Mouse (Mus musculus): ENCODE data around the gene Mcur1. TPM values are rescaled to one million over a fixed set of nuclear protein-coding genes. Genes with fewer than 3 reads are reported as not detected.

Gene Mcur1
- polyA plus RNA-seq, 1 experiment from 2014 or later = 13.9 TPM

DNA sequence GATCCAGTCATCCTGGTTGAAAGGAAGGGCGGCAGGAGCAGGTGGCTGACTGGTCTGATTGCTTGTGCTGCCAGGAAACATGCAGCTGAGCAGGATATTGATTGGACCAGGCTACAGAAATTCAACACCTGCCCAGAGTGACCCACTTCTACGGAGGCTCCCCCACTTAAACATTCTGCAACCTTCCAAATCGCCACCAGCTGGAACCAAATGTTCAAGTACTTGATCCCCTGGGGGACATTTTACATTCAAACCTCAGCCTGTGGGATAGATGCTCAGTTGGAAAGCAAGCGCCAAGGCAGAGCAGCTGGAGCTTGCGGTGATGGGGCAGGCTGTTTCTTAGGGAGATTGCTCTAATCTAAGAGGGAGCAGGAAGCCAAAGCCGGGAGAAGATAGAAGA is 43.1 kb downstream of the Mcur1 start:
- no peak overlapping the region for H3K27ac ChIP-seq (replicated peaks; ENCODE audit: low read depth, low read length)
- no peak overlapping the region for H3K9ac ChIP-seq (ENCODE audit: low read length)
- no peaks in the 10 kb centered on the region for H3K27me3 ChIP-seq (ENCODE audit: control insufficient read depth, insufficient read depth, low read length)
- H3K36me3 ChIP-seq (ENCODE audit: control insufficient read depth, insufficient read depth, low read length) = no peaks in the 10 kb centered on the region
- no peak for DNase-seq (ENCODE audit: low spot score)
- WGBS = 53% methylated on average over 6 of the region's 6 CpGs
- no peak overlapping the region for H3K4me3 ChIP-seq (ENCODE audit: low read depth, low read length)
- H3K4me2 ChIP-seq (ENCODE audit: low read depth, severe bottlenecking) = no peak overlapping the region
- ATAC-seq (ENCODE audit: insufficient number of reproducible peaks, low FRiP score, low TSS enrichment, low read depth) = no peak
- no peaks in the 10 kb centered on the region for H3K9me3 ChIP-seq (ENCODE audit: control insufficient read depth, low read length)
- no peaks in the 10 kb centered on the region for H3K4me1 ChIP-seq (ENCODE audit: control insufficient read depth, insufficient read depth, low read length)

DNA sequence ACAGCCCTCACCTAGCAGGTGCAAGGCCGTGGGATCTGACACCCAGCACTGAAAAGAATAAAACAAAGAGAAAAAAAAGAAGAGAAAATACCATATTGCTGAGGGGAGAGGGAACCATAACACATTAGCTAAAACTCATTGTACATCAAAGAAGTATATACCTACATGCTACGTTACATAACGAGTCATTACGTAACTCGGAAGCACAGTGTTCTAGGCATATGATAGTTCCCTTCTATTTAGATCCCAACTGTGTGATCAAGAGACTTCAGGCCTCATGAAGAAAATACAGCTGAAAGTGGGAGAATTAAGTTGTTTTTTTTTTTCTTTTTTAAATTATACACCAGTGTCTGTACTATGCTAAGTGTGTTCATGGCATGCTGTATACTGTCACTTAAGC is 43.9 kb downstream of the Mcur1 start:
- Histone ChIP-seq H3K4me2 (ENCODE audit: low read depth, severe bottlenecking) (no peak overlapping the region), H3K27ac (replicated peaks; ENCODE audit: low read depth, low read length) (no peak overlapping the region), H3K9me3 (ENCODE audit: control insufficient read depth, low read length) (no peaks in the 10 kb centered on the region), H3K27me3 (ENCODE audit: control insufficient read depth, insufficient read depth, low read length) (no peaks in the 10 kb centered on the region), H3K36me3 (ENCODE audit: control insufficient read depth, insufficient read depth, low read length) (no peaks in the 10 kb centered on the region), H3K9ac (ENCODE audit: low read length) (no peak overlapping the region), H3K4me3 (ENCODE audit: low read depth, low read length) (no peak overlapping the region), H3K4me1 (ENCODE audit: control insufficient read depth, insufficient read depth, low read length) (no peaks in the 10 kb centered on the region)
- ATAC-seq (ENCODE audit: insufficient number of reproducible peaks, low FRiP score, low TSS enrichment, low read depth) (no peak), DNase-seq (ENCODE audit: low spot score) (no peak)
- 92% methylated on average over 5 of the region's 5 CpGs for WGBS

DNA sequence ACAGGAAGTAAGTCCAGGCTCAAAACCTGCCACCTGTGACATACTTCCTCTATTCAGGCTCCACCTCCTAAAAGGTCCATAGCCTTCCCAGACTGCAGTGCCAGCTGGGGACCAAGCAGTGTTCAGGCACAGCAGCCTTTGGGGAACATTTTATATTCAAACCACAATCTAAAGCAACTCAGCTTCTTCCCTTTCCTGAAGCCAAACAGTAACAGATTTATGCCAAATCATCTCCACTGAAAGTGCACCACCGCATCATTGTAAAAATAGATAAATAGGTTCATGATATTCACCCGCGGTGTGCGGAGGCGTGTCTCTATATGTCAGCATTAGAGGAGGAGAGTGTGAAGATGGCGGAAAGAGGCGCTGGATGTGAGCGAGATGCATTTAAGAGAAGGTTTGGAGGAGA is 45.0 kb downstream of the Mcur1 start:
- 71% methylated on average over 8 of the region's 8 CpGs for WGBS
- Histone ChIP-seq H3K9me3 (ENCODE audit: control insufficient read depth, low read length) (no peaks in the 10 kb centered on the region), H3K4me1 (ENCODE audit: control insufficient read depth, insufficient read depth, low read length) (no peaks in the 10 kb centered on the region), H3K4me3 (ENCODE audit: low read depth, low read length) (no peak overlapping the region), H3K4me2 (ENCODE audit: low read depth, severe bottlenecking) (no peak overlapping the region), H3K27me3 (ENCODE audit: control insufficient read depth, insufficient read depth, low read length) (no peaks in the 10 kb centered on the region), H3K9ac (ENCODE audit: low read length) (no peak overlapping the region), H3K36me3 (ENCODE audit: control insufficient read depth, insufficient read depth, low read length) (no peaks in the 10 kb centered on the region), H3K27ac (replicated peaks; ENCODE audit: low read depth, low read length) (no peak overlapping the region)
- ATAC-seq (ENCODE audit: insufficient number of reproducible peaks, low FRiP score, low TSS enrichment, low read depth) (no peak), DNase-seq (ENCODE audit: low spot score) (no peak)

DNA sequence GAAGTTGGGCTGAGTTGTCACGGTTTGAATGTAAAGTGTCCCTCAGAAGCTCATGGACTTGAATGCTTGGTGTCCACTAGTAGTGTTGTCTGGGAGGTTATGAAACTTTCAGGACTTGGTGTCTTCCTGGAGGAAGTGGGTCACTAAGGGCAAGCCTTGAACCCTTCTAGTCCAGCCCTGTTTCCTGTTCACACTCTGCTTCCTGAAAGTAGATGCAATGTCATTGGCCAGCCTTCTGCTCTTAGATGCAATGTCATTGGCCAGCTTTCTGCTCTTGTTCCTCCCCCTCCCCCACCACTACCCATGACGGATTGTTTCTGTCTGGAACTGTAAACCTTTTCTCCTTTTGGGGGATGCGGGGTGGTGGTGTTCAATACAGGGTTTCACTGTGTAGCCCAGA is 47.3 kb downstream of the Mcur1 start:
- no peak for ATAC-seq (ENCODE audit: insufficient number of reproducible peaks, low FRiP score, low TSS enrichment, low read depth)
- Histone ChIP-seq H3K27ac (replicated peaks; ENCODE audit: low read depth, low read length) (no peak overlapping the region), H3K4me2 (ENCODE audit: low read depth, severe bottlenecking) (no peak overlapping the region), H3K9ac (ENCODE audit: low read length) (no peak overlapping the region), H3K9me3 (ENCODE audit: control insufficient read depth, low read length) (no peaks in the 10 kb centered on the region), H3K36me3 (ENCODE audit: control insufficient read depth, insufficient read depth, low read length) (no peaks in the 10 kb centered on the region), H3K4me3 (ENCODE audit: low read depth, low read length) (no peak overlapping the region), H3K27me3 (ENCODE audit: control insufficient read depth, insufficient read depth, low read length) (no peaks in the 10 kb centered on the region), H3K4me1 (ENCODE audit: control insufficient read depth, insufficient read depth, low read length) (no peaks in the 10 kb centered on the region)
- 76% methylated on average over 3 of the region's 3 CpGs for WGBS
- no peak for DNase-seq (ENCODE audit: low spot score)

DNA sequence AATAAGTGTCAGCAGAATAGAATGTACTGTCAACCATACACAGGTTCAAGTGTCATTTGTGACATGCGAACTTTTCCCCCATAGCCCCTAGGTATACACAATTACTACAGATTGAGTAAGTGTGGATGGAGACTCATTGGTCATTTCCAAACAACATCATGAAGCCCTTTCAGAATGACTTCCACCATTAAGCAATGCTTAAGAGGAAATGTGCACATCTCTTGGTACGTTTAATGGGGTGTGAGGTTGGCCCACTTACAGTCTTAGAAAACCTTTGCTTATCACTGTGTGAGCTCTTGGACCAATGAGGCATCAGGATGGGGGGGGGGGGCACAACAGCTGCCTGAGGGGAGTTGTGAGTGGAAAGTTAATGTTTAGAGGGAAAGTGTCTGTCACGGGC is 54.2 kb downstream of the Mcur1 start:
- 86% methylated on average over 3 of the region's 3 CpGs for WGBS
- no peak overlapping the region for H3K4me3 ChIP-seq (ENCODE audit: low read depth, low read length)
- ATAC-seq (ENCODE audit: insufficient number of reproducible peaks, low FRiP score, low TSS enrichment, low read depth) (no peak), DNase-seq (ENCODE audit: low spot score) (no peak)
- no peak overlapping the region for H3K27ac ChIP-seq (replicated peaks; ENCODE audit: low read depth, low read length)
- H3K4me1 ChIP-seq (ENCODE audit: control insufficient read depth, insufficient read depth, low read length) = 0 out of 2 replicates have a peak, but pooled peaks cover 2% of the 10 kb centered on the region
- H3K9ac ChIP-seq (ENCODE audit: low read length) = no peak overlapping the region
- H3K4me2 ChIP-seq (ENCODE audit: low read depth, severe bottlenecking) = no peak overlapping the region
- no peaks in the 10 kb centered on the region for H3K9me3 ChIP-seq (ENCODE audit: control insufficient read depth, low read length)
- H3K36me3 ChIP-seq (ENCODE audit: control insufficient read depth, insufficient read depth, low read length) = no peaks in the 10 kb centered on the region
- H3K27me3 ChIP-seq (ENCODE audit: control insufficient read depth, insufficient read depth, low read length) = no peaks in the 10 kb centered on the region

DNA sequence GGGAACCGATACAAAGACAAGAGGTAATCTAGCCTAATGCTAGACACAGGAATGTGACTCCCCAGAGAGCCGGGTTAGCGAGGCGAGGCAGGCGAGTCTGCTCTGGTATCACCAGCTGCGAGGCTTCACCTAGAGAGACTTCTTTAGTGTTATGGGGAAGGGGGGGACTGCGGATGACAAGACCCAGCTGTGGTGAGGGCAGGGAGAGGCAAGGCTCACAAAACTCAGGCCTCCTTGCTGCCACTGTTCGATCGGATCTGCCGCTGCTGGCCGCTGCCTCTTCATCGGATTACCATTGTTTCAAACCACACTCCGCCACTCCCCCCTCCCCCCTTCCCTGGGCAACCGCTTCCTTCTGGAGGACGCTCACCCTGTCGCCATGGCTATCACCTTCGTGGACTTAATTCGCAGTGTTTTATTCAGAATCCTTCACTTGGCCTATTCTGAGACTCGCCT is 56.6 kb downstream of the Mcur1 start:
- Histone ChIP-seq H3K4me2 (ENCODE audit: low read depth, severe bottlenecking) (peak overlapping the region; percentile 53), H3K9ac (ENCODE audit: low read length) (peak overlapping the region; percentile 60), H3K27ac (replicated peaks; ENCODE audit: low read depth, low read length) (no peak overlapping the region), H3K4me1 (ENCODE audit: control insufficient read depth, insufficient read depth, low read length) (0 out of 2 replicates have a peak, but pooled peaks cover 2% of the 10 kb centered on the region), H3K9me3 (ENCODE audit: control insufficient read depth, low read length) (no peaks in the 10 kb centered on the region), H3K4me3 (ENCODE audit: low read depth, low read length) (peak overlapping the region; percentile 22; the same call in 1 of the 2 replicates), H3K36me3 (ENCODE audit: control insufficient read depth, insufficient read depth, low read length) (no peaks in the 10 kb centered on the region), H3K27me3 (ENCODE audit: control insufficient read depth, insufficient read depth, low read length) (no peaks in the 10 kb centered on the region)
- under 1% methylated on average over 19 of the region's 19 CpGs for WGBS
- ATAC-seq (ENCODE audit: insufficient number of reproducible peaks, low FRiP score, low TSS enrichment, low read depth) = no peak
- peak; percentile 67 for DNase-seq (ENCODE audit: low spot score)

DNA sequence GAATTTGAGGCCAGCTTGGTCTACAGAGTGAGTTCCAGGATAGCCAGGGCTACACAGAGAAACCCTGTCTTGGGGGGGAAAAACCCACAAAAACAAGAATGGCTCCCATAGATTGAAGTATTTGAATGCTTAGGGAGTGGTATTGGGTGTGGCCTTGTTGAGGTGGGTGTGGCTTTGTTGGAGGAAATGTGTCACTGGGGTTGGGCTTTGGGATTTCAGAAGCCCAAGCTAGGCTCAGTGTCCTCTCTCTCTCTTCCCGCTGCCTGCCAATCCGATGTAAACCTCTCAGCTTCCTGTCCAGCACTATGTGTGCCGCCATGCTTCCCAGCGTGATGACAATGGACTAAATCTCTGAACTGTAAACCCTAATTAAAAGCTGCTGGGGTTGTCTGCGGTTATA is 58.4 kb downstream of the Mcur1 start:
- Histone ChIP-seq H3K4me1 (ENCODE audit: control insufficient read depth, insufficient read depth, low read length) (0 out of 2 replicates have a peak, but pooled peaks cover 2% of the 10 kb centered on the region), H3K27me3 (ENCODE audit: control insufficient read depth, insufficient read depth, low read length) (no peaks in the 10 kb centered on the region), H3K9me3 (ENCODE audit: control insufficient read depth, low read length) (no peaks in the 10 kb centered on the region), H3K27ac (replicated peaks; ENCODE audit: low read depth, low read length) (no peak overlapping the region), H3K4me2 (ENCODE audit: low read depth, severe bottlenecking) (no peak overlapping the region), H3K36me3 (ENCODE audit: control insufficient read depth, insufficient read depth, low read length) (no peaks in the 10 kb centered on the region), H3K4me3 (ENCODE audit: low read depth, low read length) (no peak overlapping the region), H3K9ac (ENCODE audit: low read length) (no peak overlapping the region)
- ATAC-seq (ENCODE audit: insufficient number of reproducible peaks, low FRiP score, low TSS enrichment, low read depth) = no peak
- DNase-seq (ENCODE audit: low spot score) = no peak
- WGBS = 70% methylated on average over 5 of the region's 5 CpGs

DNA sequence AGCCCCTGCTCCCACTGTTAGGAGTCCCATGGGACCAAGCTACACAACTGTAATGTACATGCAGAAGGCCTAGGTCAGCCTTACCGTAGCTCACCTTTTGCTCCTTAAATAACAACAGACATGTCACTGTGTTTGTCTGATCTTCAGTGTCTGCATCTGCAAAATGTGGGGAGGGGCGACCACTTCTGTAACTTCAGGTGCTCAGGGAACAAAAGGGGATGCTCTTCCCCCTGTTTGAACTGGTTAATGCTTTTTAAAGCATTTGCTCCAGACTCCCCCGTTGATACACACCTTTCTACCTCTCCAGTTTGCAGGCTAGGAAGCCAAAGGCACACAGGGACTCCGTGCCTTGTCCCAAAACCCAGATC is 59.5 kb downstream of the Mcur1 start:
- Histone ChIP-seq H3K36me3 (ENCODE audit: control insufficient read depth, insufficient read depth, low read length) (no peaks in the 10 kb centered on the region), H3K4me3 (ENCODE audit: low read depth, low read length) (no peak overlapping the region), H3K4me2 (ENCODE audit: low read depth, severe bottlenecking) (no peak overlapping the region), H3K4me1 (ENCODE audit: control insufficient read depth, insufficient read depth, low read length) (0 out of 2 replicates have a peak, but pooled peaks cover 2% of the 10 kb centered on the region), H3K27ac (replicated peaks; ENCODE audit: low read depth, low read length) (no peak overlapping the region), H3K9ac (ENCODE audit: low read length) (no peak overlapping the region), H3K27me3 (ENCODE audit: control insufficient read depth, insufficient read depth, low read length) (no peaks in the 10 kb centered on the region), H3K9me3 (ENCODE audit: control insufficient read depth, low read length) (no peaks in the 10 kb centered on the region)
- DNase-seq (ENCODE audit: low spot score) (no peak), ATAC-seq (ENCODE audit: insufficient number of reproducible peaks, low FRiP score, low TSS enrichment, low read depth) (no peak)
- WGBS = 95% methylated on average over 4 of the region's 4 CpGs

DNA sequence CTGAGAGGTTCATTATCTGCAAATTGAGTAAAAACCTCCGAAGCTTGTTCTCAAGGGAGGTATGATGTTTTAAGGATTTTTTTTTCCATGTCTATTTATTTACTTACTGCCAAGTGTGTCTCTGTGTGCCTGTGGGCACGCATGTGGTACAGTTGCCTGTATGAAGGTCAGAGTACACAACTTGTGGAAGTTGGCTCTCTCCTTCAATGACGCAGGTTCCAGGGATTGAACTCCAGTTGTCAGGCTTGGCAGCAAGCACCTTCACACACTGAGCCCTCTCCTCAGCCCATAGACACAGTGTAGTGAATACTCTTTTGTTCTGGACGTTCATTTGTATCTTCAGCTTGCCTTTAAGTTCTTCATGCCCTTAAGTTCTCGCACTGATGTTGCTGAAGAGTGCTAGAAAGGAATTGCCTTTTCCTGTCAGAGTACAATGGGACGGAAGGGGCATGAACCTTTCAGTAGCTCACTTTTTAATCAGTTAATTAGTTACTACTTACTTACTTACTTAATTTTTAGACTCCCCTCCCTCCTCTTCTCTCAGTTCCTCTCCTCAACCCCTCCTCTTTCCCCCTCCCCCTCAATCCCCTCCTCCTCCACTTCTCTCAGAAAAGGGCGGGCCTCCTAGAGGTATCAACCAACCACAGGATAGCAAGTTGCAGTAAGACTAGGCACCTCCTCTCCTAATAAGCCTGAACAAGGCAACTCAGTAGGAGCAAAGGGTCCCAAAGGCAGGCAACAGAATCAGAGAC is 60.1 kb downstream of the Mcur1 start:
- 81% methylated on average over 7 of the region's 7 CpGs for WGBS
- Histone ChIP-seq H3K4me1 (ENCODE audit: control insufficient read depth, insufficient read depth, low read length) (0 out of 2 replicates have a peak, but pooled peaks cover 2% of the 10 kb centered on the region), H3K27me3 (ENCODE audit: control insufficient read depth, insufficient read depth, low read length) (no peaks in the 10 kb centered on the region), H3K9me3 (ENCODE audit: control insufficient read depth, low read length) (no peaks in the 10 kb centered on the region), H3K36me3 (ENCODE audit: control insufficient read depth, insufficient read depth, low read length) (no peaks in the 10 kb centered on the region), H3K9ac (ENCODE audit: low read length) (no peak overlapping the region), H3K4me2 (ENCODE audit: low read depth, severe bottlenecking) (no peak overlapping the region), H3K27ac (replicated peaks; ENCODE audit: low read depth, low read length) (no peak overlapping the region), H3K4me3 (ENCODE audit: low read depth, low read length) (no peak overlapping the region)
- ATAC-seq (ENCODE audit: insufficient number of reproducible peaks, low FRiP score, low TSS enrichment, low read depth) (no peak), DNase-seq (ENCODE audit: low spot score) (no peak)

Measured in limb, embryonic 11.5 days (tissue).